In genomic region chr15:98968701-98969371, GRCm38 (mm10) we compare ENCODE assay signal across 9 mouse cellular contexts. TPM values are rescaled to one million over a fixed set of nuclear protein-coding genes. Genes with fewer than 3 reads are reported as not detected.
DNase-seq lines count a peak whose midpoint lies in the region; ATAC-seq and TF ChIP-seq lines count a peak whose summit lies in the region.
"Had no signal": no experiment of that assay in that cellular context is flagged by ENCODE, and none has a peak within 500 bp of the region (broad histone marks: within the 10 kb centered on the region; RNA-seq: fewer than 3 reads in every experiment).

No protein-coding gene starts in this region.

- H3K27me3 ChIP-seq in heart, embryonic 10.5 days (ENCODE audit: insufficient read depth, poor library complexity, severe bottlenecking), result no peaks in the 10 kb centered on the region
- H3K27me3 ChIP-seq in embryonic facial prominence, embryonic 11.5 days (ENCODE audit: control insufficient read depth, insufficient read depth, low read length), result no peaks in the 10 kb centered on the region
- no peaks in the 10 kb centered on the region for H3K27me3 ChIP-seq in hindbrain, embryonic 16.5 days (replicated peaks; ENCODE audit: control insufficient read depth, insufficient read depth, low read length)
- no peaks in the 10 kb centered on the region for H3K27me3 ChIP-seq in lung, postnatal 0 days (replicated peaks; ENCODE audit: insufficient read depth, low read length)

- H3K36me3 ChIP-seq in heart, embryonic 10.5 days, result no peaks in the 10 kb centered on the region
- H3K36me3 ChIP-seq in embryonic facial prominence, embryonic 11.5 days (replicated peaks; ENCODE audit: control insufficient read depth, insufficient read depth, low read depth, low read length), result no peaks in the 10 kb centered on the region
- no peaks in the 10 kb centered on the region for H3K36me3 ChIP-seq in hindbrain, embryonic 16.5 days (ENCODE audit: control insufficient read depth, insufficient read depth, low read length)
- H3K36me3 ChIP-seq in lung, postnatal 0 days (ENCODE audit: insufficient read depth, low read length), result no peaks in the 10 kb centered on the region

- TF ChIP-seq CTCF in lung, postnatal 0 days (IDR thresholded peaks at IDR 0.05), result no peak

- peak overlapping the region; percentile 15 for H3K4me2 ChIP-seq in embryonic facial prominence, embryonic 11.5 days (ENCODE audit: low read depth, low read length)
- peak overlapping the region; percentile 27 for H3K4me2 ChIP-seq in hindbrain, embryonic 16.5 days (ENCODE audit: low read length)
- H3K4me2 ChIP-seq in lung, postnatal 0 days (replicated peaks; ENCODE audit: low read depth, low read length), result no peak overlapping the region

- peak overlapping the region; percentile 57 for H3K9ac ChIP-seq in embryonic facial prominence, embryonic 11.5 days (replicated peaks; ENCODE audit: low read length)
- H3K9ac ChIP-seq in hindbrain, embryonic 16.5 days (ENCODE audit: low read depth, low read length), result peak overlapping the region; percentile 45; the same call in 1 of the 2 replicates
- H3K9ac ChIP-seq in lung, postnatal 0 days (replicated peaks; ENCODE audit: low read depth), result no peak overlapping the region

- no peaks in the 10 kb centered on the region for H3K9me3 ChIP-seq in heart, embryonic 10.5 days
- no peaks in the 10 kb centered on the region for H3K9me3 ChIP-seq in embryonic facial prominence, embryonic 11.5 days (replicated peaks; ENCODE audit: control insufficient read depth, low read length)
- peaks cover 2% of the 10 kb centered on the region; the same call in 1 of the 2 replicates for H3K9me3 ChIP-seq in hindbrain, embryonic 16.5 days (ENCODE audit: control insufficient read depth, low read length)
- H3K9me3 ChIP-seq in lung, postnatal 0 days (ENCODE audit: low read length), result no peaks in the 10 kb centered on the region

- ATAC-seq in embryonic facial prominence, embryonic 11.5 days (replicated peaks; ENCODE audit: insufficient number of reproducible peaks, low FRiP score, low TSS enrichment, low read depth), result peak; percentile 77
- peak; percentile 70 for ATAC-seq in hindbrain, embryonic 16.5 days
- peak; percentile 50 for ATAC-seq in lung, postnatal 0 days

- H3K4me1 ChIP-seq in heart, embryonic 10.5 days, result peaks cover 31% of the 10 kb centered on the region
- peaks cover 3% of the 10 kb centered on the region; the same call in 1 of the 2 replicates for H3K4me1 ChIP-seq in embryonic facial prominence, embryonic 11.5 days (ENCODE audit: control insufficient read depth, insufficient read depth, low read length)
- H3K4me1 ChIP-seq in hindbrain, embryonic 16.5 days (ENCODE audit: control insufficient read depth, insufficient read depth, low read depth, low read length), result peaks cover 36% of the 10 kb centered on the region
- H3K4me1 ChIP-seq in lung, postnatal 0 days (ENCODE audit: insufficient read depth, low read depth, low read length), result no peaks in the 10 kb centered on the region

- DNase-seq in heart, embryonic 10.5 days (ENCODE audit: low spot score), result peak; percentile 87
- DNase-seq in heart, adult 8-10 months (ENCODE audit: low spot score), result no peak
- DNase-seq in Muller cell, postnatal 12 days (ENCODE audit: inconsistent ontology term), result peak; percentile 97
- DNase-seq in embryonic facial prominence, embryonic 11.5 days (ENCODE audit: low spot score), result peak; percentile 94
- peak; percentile 57 for DNase-seq in lung, postnatal 0 days (ENCODE audit: low spot score)
- peak; percentile 87 to 91 for DNase-seq in right cerebral cortex, postnatal 10 days (ENCODE audit: low spot score in 2 of 2)
- DNase-seq in urinary bladder, postnatal 36 days (ENCODE audit: low spot score in 2 of 2), result no peak

- 7% methylated on average over 12 of the region's 12 CpGs for WGBS in heart, embryonic 10.5 days
- WGBS in embryonic facial prominence, embryonic 11.5 days, result 9% methylated on average over 12 of the region's 12 CpGs
- WGBS in hindbrain, embryonic 16.5 days, result 3% methylated on average over 12 of the region's 12 CpGs
- WGBS in lung, postnatal 0 days, result 20% methylated on average over 12 of the region's 12 CpGs

- TF ChIP-seq EP300 in lung, postnatal 0 days (IDR thresholded peaks at IDR 0.05), result no peak

- H3K4me3 ChIP-seq in heart, embryonic 10.5 days, result peak overlapping the region; percentile 36
- no peak overlapping the region for H3K4me3 ChIP-seq in embryonic facial prominence, embryonic 11.5 days (ENCODE audit: low read depth, low read length)
- H3K4me3 ChIP-seq in hindbrain, embryonic 16.5 days (ENCODE audit: low read length), result peak overlapping the region; percentile 9; the same call in 1 of the 2 replicates
- H3K4me3 ChIP-seq in lung, postnatal 0 days (ENCODE audit: low read depth, low read length), result no peak overlapping the region

- H3K27ac ChIP-seq in heart, embryonic 10.5 days, result peak overlapping the region; percentile 87
- H3K27ac ChIP-seq in embryonic facial prominence, embryonic 11.5 days (replicated peaks; ENCODE audit: low read depth, low read length), result peak overlapping the region; percentile 72
- H3K27ac ChIP-seq in hindbrain, embryonic 16.5 days (ENCODE audit: low read depth, low read length), result peak overlapping the region; percentile 94
- H3K27ac ChIP-seq in lung, postnatal 0 days (ENCODE audit: low read length), result no peak overlapping the region

RNA-seq across cellular contexts. Expression of gene Tuba1a, which starts 15.3 kb away (rescaled TPM):
- 1,319 and 1,394 TPM in 2 replicates for polyA plus RNA-seq in heart, embryonic 10.5 days (2016; fragmentation: Nextera tagmentation; extraction: Ambion mirVana)
- total RNA-seq in heart, adult 8-10 months (2022), result 10 to 100 TPM; 37.4 to 83.6 (median 67.3) TPM
- polyA plus RNA-seq in embryonic facial prominence, embryonic 11.5 days (2014; fragmentation: Nextera tagmentation; extraction: Ambion mirVana), result 3,177 and 3,658 TPM in 2 replicates
- polyA plus RNA-seq in hindbrain, embryonic 16.5 days (2015; fragmentation: Nextera tagmentation; extraction: Ambion mirVana), result 15,480 and 15,543 TPM in 2 replicates
- polyA plus RNA-seq in lung, postnatal 0 days (2015; fragmentation: Nextera tagmentation; extraction: Ambion mirVana), result 881 and 945 TPM in 2 replicates

RNA-seq across cellular contexts. Expression of gene Gm49450, which starts 15.5 kb away (rescaled TPM):
- polyA plus RNA-seq in heart, embryonic 10.5 days (2016; fragmentation: Nextera tagmentation; extraction: Ambion mirVana), result not detected in 2 replicates
- not detected for total RNA-seq in heart, adult 8-10 months (2022)
- not detected in 2 replicates for polyA plus RNA-seq in embryonic facial prominence, embryonic 11.5 days (2014; fragmentation: Nextera tagmentation; extraction: Ambion mirVana)
- polyA plus RNA-seq in hindbrain, embryonic 16.5 days (2015; fragmentation: Nextera tagmentation; extraction: Ambion mirVana), result not detected in 2 replicates
- polyA plus RNA-seq in lung, postnatal 0 days (2015; fragmentation: Nextera tagmentation; extraction: Ambion mirVana), result not detected in 2 replicates
- total RNA-seq: MEL had no signal

RNA-seq across cellular contexts. Expression of gene Tuba1b, which starts 34.5 kb away (rescaled TPM):
- polyA plus RNA-seq in heart, embryonic 10.5 days (2016; fragmentation: Nextera tagmentation; extraction: Ambion mirVana), result 1,935 and 2,007 TPM in 2 replicates
- 100 to 1,000 TPM; 106 to 156 (median 115) TPM for total RNA-seq in heart, adult 8-10 months (2022)
- polyA plus RNA-seq in embryonic facial prominence, embryonic 11.5 days (2014; fragmentation: Nextera tagmentation; extraction: Ambion mirVana), result 2,291 and 2,381 TPM in 2 replicates
- polyA plus RNA-seq in hindbrain, embryonic 16.5 days (2015; fragmentation: Nextera tagmentation; extraction: Ambion mirVana), result 1,672 and 1,683 TPM in 2 replicates
- 415 and 427 TPM in 2 replicates for polyA plus RNA-seq in lung, postnatal 0 days (2015; fragmentation: Nextera tagmentation; extraction: Ambion mirVana)

RNA-seq across cellular contexts. Expression of gene Lmbr1l, which starts 50.8 kb away (rescaled TPM):
- polyA plus RNA-seq in heart, embryonic 10.5 days (2016; fragmentation: Nextera tagmentation; extraction: Ambion mirVana), result 14.9 and 20.2 TPM in 2 replicates
- 10 to 100 TPM in 2 of 4 experiments, 1 to 10 TPM in 2; 7.3 to 12.2 (median 10.0) TPM for total RNA-seq in heart, adult 8-10 months (2022)
- polyA plus RNA-seq in embryonic facial prominence, embryonic 11.5 days (2014; fragmentation: Nextera tagmentation; extraction: Ambion mirVana), result 3.9 and 7.1 TPM in 2 replicates
- 25.9 and 27.0 TPM in 2 replicates for polyA plus RNA-seq in hindbrain, embryonic 16.5 days (2015; fragmentation: Nextera tagmentation; extraction: Ambion mirVana)
- 16.5 and 17.0 TPM in 2 replicates for polyA plus RNA-seq in lung, postnatal 0 days (2015; fragmentation: Nextera tagmentation; extraction: Ambion mirVana)

Comparison
In these comparisons a context has a peak if more than half of its experiments do, and no peak if none do; other contexts are left out.
1. DNase-seq: peak in heart, embryonic 10.5 days (single experiment), Muller cell, postnatal 12 days (single experiment), embryonic facial prominence, embryonic 11.5 days (single experiment), lung, postnatal 0 days (single experiment) and right cerebral cortex, postnatal 10 days (2 of 2); none in heart, adult 8-10 months (single experiment) and urinary bladder, postnatal 36 days (0 of 2).
2. H3K4me3 ChIP-seq: peak in heart, embryonic 10.5 days (single experiment) and hindbrain, embryonic 16.5 days (single experiment); none in embryonic facial prominence, embryonic 11.5 days (single experiment) and lung, postnatal 0 days (single experiment).
3. Peak in every context shown above with its lines, with median percentiles within 50 percentile points of each other: ATAC-seq.